ENCODE assay signal across 7 mouse cellular contexts in genomic region chr7:119861335-119862091, GRCm38 (mm10). TPM values are rescaled to one million over a fixed set of nuclear protein-coding genes. Genes with fewer than 3 reads are reported as not detected.
DNase-seq lines count a peak whose midpoint lies in the region; ATAC-seq and TF ChIP-seq lines count a peak whose summit lies in the region.

No protein-coding gene starts in this region.

- H3K36me3 ChIP-seq in hindbrain, embryonic 14.5 days (replicated peaks; ENCODE audit: control insufficient read depth, insufficient read depth): peaks cover 29% of the 10 kb centered on the region
- H3K36me3 ChIP-seq in midbrain, embryonic 10.5 days: peaks cover 30% of the 10 kb centered on the region

- H3K9me3 ChIP-seq in hindbrain, embryonic 14.5 days (ENCODE audit: control insufficient read depth, low read length): no peaks in the 10 kb centered on the region
- no peaks in the 10 kb centered on the region for H3K9me3 ChIP-seq in midbrain, embryonic 10.5 days (replicated peaks)

- H3K4me1 ChIP-seq in hindbrain, embryonic 14.5 days (replicated peaks; ENCODE audit: control insufficient read depth, insufficient read depth, low read length): peaks cover 15% of the 10 kb centered on the region
- peaks cover 48% of the 10 kb centered on the region for H3K4me1 ChIP-seq in midbrain, embryonic 10.5 days

- WGBS in hindbrain, embryonic 14.5 days: 27% methylated on average over 6 of the region's 6 CpGs
- WGBS in midbrain, embryonic 10.5 days: 26% methylated on average over 6 of the region's 6 CpGs

- H3K9ac ChIP-seq in hindbrain, embryonic 14.5 days: 0 out of 2 replicates have a peak overlapping the region, but pooled peaks have one; percentile 1

- H3K27ac ChIP-seq in hindbrain, embryonic 14.5 days: peak overlapping the region; percentile 68
- peak overlapping the region; percentile 10; the same call in 1 of the 2 replicates for H3K27ac ChIP-seq in left cerebral cortex, adult 2 months
- H3K27ac ChIP-seq in midbrain, embryonic 10.5 days (replicated peaks): peak overlapping the region; percentile 77

- no peaks in the 10 kb centered on the region for H3K27me3 ChIP-seq in hindbrain, embryonic 14.5 days (ENCODE audit: control insufficient read depth, insufficient read depth, low read length)
- no peaks in the 10 kb centered on the region for H3K27me3 ChIP-seq in midbrain, embryonic 10.5 days (ENCODE audit: low read depth, poor library complexity, severe bottlenecking)

- intact Hi-C loops in left cerebral cortex, adult 2 months (cut with DNase I): no loop called here

- no peak for TF ChIP-seq CTCF in left cerebral cortex, adult 2 months (IDR thresholded peaks at IDR 0.05)

- no peak overlapping the region for H3K4me3 ChIP-seq in hindbrain, embryonic 14.5 days (replicated peaks; ENCODE audit: low read length)
- H3K4me3 ChIP-seq in left cerebral cortex, adult 2 months: no peak overlapping the region
- no peak overlapping the region for H3K4me3 ChIP-seq in midbrain, embryonic 10.5 days

- peak; percentile 67; the same call in 1 of the 2 replicates for ATAC-seq in hindbrain, embryonic 14.5 days (ENCODE audit: low FRiP score)

- H3K4me2 ChIP-seq in hindbrain, embryonic 14.5 days (replicated peaks): no peak overlapping the region

- peak; percentile 86 for DNase-seq in ZHBTc4 (ENCODE audit: low read depth, low spot score)
- peak; percentile 29 for DNase-seq in cerebellum, adult 9-10 months
- DNase-seq in frontal cortex, postnatal 14 days (ENCODE audit: low spot score in 2 of 2): peak; percentile 10 to 15
- no peak for DNase-seq in hindbrain, embryonic 14.5 days (ENCODE audit: low spot score)
- DNase-seq in left cerebral cortex, adult 2 months (ENCODE audit: extremely low spot score in 1 of 2, low spot score in 2 of 2): peak; percentile 23 to 37
- peak; percentile 78 for DNase-seq in midbrain, embryonic 10.5 days (ENCODE audit: low spot score)
- peak; percentile 9 to 54 for DNase-seq in spleen, postnatal 10 days (ENCODE audit: low spot score in 2 of 2)

RNA-seq across cellular contexts. Expression of gene Lyrm1, which starts 34.1 kb away (rescaled TPM):
- 17.5 and 18.7 TPM in 2 replicates for polyA plus RNA-seq in hindbrain, embryonic 14.5 days (2014; fragmentation: Nextera tagmentation; extraction: Ambion mirVana)
- total RNA-seq in left cerebral cortex, adult 2 months (2021): 10 to 100 TPM; 13.2 to 14.4 TPM
- polyA plus RNA-seq in midbrain, embryonic 10.5 days (2016; fragmentation: Nextera tagmentation; extraction: Ambion mirVana): 11.3 and 13.3 TPM in 2 replicates

RNA-seq across cellular contexts. Expression of gene Dcun1d3, which starts 34.6 kb away (rescaled TPM):
- 11.3 and 13.0 TPM in 2 replicates for polyA plus RNA-seq in hindbrain, embryonic 14.5 days (2014; fragmentation: Nextera tagmentation; extraction: Ambion mirVana)
- total RNA-seq in left cerebral cortex, adult 2 months (2021): 10 to 100 TPM; 33.4 to 35.4 TPM
- polyA plus RNA-seq in midbrain, embryonic 10.5 days (2016; fragmentation: Nextera tagmentation; extraction: Ambion mirVana): 13.1 and 15.7 TPM in 2 replicates

Comparison
In these comparisons a context has a peak if more than half of its experiments do, and no peak if none do; other contexts are left out.
1. H3K27ac ChIP-seq: peak in every context shown above with its lines; median percentile 77 in midbrain, embryonic 10.5 days; 68 in hindbrain, embryonic 14.5 days; 10 in left cerebral cortex, adult 2 months.